Mouse (Mus musculus) naive thymus-derived CD4-positive, alpha-beta T cell, adult 2 months (primary cell): ENCODE results near the gene Clca3b.
"Not testable (repeated sequence)": the region's sequence is repeated elsewhere in the genome, so short reads cannot be mapped to it uniquely, and the experiment has no call there.

Experiments used
- DNase-seq: peaks from one replicate; pipeline ENCODE4 v3.0.0-alpha.2; 2011; ENCODE audit warnings: low read depth

Gene Clca3b

GRCm38 (mm10) chr3:144849014-144849556 is at the start of gene Clca3b:
Clca3b (minus strand) TSS chr3:144849357.
- not testable (repeated sequence) for DNase-seq

DNA sequence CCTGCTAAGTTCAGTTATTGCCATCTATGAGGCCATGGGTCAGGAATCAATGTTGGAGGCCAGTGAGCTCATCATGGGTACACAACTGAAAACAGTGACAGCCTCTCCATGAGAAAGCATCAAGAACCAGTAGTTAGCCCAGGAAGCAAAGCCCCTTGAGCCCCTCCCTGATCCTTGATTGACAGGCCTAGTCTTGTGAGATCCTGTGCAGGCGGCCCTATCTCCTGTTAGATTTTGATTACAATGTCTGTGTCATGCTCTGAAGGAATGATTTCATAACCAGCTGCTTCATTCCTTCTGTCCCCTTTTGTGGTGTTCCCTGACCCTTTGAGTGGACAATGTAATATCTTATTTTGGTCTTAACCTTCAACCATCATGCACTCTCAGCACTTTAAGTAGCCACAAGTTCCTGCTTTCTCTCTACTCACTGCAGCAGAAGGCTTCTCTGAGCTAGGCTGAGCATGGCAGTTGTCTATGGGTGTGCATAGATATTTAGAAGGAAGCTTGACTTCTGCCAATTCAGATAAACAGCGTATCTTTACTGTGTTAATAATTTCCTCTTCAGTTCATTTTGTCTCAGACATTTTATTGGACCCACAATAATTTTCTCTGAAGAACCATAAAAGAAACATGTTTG is 48.0 kb upstream of the Clca3b start:
- DNase-seq = no peak

DNA sequence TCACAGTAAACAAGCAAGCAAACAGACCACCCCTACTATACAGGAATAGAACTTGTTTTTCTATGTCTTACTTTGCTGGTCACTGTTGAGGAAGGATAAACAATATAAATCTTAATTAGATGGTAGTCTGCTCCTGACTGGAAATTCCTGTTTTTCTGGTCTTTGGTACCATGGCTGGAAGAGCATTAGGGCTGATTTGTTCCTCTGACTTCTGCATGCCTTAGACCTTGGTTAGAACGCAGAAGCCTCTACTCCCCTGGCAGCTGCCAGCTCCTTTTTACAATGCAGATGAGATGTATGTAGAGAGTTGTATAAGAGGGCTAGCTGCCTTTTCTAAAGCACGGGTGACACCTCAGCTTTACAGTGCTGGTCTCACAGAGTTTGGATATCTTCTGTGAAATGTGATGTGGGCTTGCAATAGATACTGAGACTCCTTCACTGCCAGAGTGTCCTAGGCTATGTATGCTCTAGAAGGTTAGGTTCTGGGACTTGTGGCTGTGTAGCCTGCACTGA is 41.1 kb upstream of the Clca3b start:
- no peak for DNase-seq

GRCm38 (mm10) chr3:144886957-144887356 is 37.8 kb upstream of the Clca3b start:
- no peak for DNase-seq

DNA sequence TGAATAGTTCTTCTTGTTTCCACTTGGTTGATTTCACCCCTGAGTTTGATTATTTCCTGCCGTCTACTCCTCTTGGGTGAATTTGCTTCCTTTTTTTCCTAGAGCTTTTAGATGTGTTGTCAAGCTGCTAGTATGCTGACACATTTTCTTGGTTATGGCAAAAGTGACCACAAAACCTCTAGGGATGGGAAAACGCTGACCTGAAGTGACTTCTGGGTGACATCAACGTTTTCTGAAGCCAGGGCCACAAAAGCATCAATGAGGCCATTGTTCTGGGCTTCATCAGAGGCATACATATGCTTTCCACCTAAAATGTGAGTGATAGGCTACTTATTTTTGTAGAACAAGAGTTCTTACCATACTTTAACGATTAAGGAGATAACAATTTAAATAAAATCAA is 22.9 kb upstream of the Clca3b start:
- DNase-seq = not testable (repeated sequence)

- no peak for DNase-seq
Observed at GRCm38 (mm10) chr3:144849584-144849983, 427 bp upstream of the Clca3b start.

DNA sequence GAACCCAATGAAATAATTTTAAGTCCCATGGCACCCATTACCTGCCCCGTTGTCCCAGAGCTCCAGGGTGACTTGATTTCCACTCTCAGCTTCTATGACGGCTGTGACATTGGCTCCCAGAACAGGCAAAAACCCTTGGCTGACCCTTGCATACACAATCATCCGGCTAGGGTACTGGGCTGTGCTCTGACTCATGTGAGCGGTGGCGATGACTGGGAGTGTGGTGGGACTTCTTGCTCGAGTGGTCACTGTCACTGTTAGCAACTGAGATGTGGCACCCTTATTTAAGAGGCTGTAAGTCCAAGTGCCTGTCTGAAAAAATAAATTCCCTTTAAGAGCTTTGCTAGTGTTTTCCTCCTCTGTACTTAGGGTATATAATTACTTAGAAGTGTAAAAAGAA is 21.9 kb downstream of the Clca3b start:
- no peak for DNase-seq

- DNase-seq = peak; percentile 44
Observed at GRCm38 (mm10) chr3:144825151-144825550, 24.0 kb downstream of the Clca3b start.

DNA sequence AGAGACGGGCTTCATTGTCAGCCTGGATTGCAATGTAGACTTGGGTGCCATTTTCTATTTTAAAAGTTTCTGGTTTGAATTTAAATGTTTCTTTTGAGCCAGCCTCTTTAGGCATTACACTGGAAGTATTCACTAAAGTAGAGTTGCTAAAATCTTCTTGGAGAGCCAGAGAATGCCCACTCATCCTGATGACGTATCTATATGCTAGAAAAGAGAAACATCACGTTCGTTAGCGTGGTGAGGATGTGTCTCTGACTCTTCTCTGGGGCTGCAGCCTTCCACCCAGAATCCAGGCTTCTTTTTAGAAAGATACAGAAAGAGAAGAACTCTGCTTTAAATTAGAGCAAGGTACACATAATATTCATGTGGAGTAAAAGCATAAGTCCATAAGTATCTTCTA is 25.8 kb downstream of the Clca3b start:
- no peak for DNase-seq

DNA sequence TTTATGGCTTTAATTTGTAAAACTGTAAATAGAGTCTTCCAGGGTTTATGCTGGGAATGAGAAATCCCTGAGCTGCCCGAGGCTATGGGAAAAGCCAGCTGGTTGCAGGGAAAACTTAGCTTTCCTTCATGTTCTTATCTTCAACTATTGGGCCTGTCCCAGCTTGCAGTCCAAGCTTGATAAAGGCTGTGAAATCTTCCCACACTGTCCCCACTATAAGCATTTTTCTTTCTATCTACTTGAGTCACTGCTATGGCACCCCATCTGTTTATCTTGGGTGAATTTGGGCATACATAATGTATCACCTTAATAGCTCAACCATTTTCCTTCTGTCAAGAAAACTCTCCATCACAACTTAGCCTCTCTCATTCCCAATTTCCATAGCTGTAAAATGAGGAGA is 28.5 kb downstream of the Clca3b start:
- no peak for DNase-seq

- not testable (repeated sequence) for DNase-seq
Observed at GRCm38 (mm10) chr3:144819219-144819618, 29.9 kb downstream of the Clca3b start, which contains the start of gene Clca3a2. Clca3a2 (minus strand) TSS chr3:144819494.

DNA sequence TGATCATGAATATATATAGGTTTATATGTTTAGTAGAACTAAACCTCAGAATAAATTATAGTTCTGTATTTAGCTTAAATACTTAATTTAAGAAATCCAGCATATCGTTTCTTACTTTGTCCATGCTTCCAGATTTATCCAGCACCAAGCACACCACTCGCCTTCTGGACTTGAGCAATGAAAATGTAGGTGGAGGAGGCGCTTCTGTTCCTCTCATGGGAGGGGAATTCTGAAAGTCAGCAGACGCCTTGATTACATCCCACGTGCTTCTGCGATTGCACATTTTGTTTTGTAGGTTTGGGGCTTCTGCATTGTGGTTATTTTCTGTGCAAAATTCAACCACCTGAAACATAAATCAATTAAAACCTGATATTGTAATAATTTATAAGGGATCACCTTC is 35.8 kb downstream of the Clca3b start:
- DNase-seq = not testable (repeated sequence)

- DNase-seq = no peak
Observed at GRCm38 (mm10) chr3:144811821-144812220, 37.3 kb downstream of the Clca3b start.

DNA sequence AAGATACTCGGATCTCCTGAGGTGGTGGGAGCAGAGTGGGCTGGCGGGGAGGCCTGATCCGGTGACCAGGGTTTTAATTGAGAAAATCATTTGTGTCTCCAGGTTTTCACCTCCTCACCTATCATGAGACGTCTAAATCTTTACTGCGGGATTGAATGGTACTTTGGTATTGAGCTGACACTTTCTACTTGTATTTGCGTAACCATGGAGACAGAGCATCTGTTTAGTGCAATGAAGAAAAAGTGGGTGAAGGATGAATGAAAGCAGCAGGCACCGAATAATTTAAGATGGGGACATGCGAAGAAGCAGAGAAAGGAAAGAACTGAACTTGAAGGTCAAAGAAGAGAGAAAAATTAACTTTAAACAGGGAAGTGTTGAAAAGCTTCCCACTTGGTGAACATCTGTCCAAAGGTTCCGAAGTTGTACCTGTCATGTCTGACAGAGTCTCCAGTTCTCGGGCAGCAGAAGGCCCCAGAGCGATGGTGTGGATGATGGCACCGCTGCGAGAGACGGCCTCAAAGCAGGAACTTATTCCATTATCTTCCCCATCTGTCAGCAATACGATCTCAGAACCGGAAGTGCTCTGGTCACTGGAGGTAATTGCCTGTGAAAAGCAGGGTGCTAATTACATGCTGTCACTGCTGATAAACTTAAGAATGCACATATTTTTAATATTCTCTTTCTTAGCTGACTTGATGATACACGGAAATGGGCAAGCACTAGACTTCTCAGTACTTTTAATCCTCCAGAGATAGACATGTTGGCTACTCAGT is 40.8 kb downstream of the Clca3b start:
- not testable (repeated sequence) for DNase-seq

- DNase-seq = not testable (repeated sequence)
Observed at GRCm38 (mm10) chr3:144806626-144807025, 42.5 kb downstream of the Clca3b start.

DNA sequence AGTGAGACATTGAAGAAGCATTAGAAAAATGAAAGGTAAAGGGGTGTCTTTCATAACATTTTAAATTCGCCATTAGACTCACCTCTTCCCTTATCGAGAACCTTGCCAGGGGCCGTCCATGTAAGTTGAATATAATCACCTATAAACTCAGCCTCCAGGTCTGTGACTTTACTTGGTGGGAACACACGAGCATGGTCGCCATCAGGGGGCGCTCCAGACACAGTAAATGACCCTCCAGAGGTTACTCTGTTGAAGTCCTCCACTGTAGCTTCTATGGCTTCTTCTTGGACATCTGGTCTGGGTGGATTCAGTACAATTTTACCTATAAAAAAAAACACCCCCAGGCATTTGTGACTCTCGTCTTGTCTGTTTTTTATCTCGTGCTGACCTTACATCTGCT is 47.3 kb downstream of the Clca3b start:
- peak; percentile 2 for DNase-seq

DNA sequence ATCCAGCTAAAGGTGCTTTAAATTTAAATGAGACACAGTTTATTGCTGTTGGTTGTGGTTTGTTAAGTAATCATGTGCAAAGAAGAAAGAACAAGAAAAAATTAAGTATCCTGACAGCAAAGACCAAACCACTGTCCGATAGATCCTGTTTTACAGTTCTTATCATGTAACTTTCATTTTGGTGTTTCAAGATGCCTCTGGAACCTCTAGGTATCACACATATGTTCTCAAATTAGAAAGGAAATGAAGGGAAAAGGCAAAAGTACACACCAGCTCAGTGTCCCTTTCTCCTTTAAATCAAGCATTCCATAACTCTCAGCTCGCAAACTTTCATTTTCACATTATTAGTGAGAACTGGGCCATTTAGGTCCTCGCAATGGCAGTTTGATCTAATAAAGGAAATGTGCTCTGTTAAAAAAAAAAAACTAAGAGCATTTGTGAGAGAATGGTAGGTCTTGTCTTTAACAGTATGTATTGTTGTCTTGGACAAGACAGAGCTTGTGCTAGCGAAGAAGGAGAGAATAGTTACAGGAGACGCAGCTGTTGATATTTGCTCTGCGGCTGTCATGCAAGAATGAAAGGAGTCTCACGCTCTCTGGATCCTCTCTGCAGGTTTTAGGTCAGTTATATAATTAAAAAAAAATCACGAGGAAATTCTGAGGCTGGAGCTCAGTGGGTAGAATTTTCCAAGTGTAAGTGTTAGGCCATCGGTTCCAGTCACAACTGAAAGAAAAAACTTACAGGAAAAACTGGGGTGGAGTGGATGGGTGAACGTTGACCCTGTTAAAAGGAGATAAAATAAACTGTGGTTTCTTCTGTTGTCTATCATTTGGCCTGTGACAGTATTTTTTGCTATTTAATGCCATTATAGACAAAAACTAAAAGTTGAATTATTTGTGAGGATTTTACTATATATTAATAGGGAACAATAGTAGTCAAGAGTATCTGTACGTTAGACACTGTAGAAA is 63.7 kb downstream of the Clca3b start:
- DNase-seq = no peak
